Mouse (Mus musculus) inflammation-experienced regulatory T-cells, adult 16 weeks (primary cell): ENCODE measurements around the gene Gm21830. TPM values are rescaled to one million over a fixed set of nuclear protein-coding genes. Genes with fewer than 3 reads are reported as not detected.

Experiments
- polyA plus RNA-seq: library from polyadenylated mRNA; unstranded; fragments of 100-300 nt; shearing (Covaris generic); gene quantifications from one replicate; pipeline ENCODE4 v1.2.1, GENCODE M21; 2017

Gene Gm21830
- not detected for polyA plus RNA-seq

DNA sequence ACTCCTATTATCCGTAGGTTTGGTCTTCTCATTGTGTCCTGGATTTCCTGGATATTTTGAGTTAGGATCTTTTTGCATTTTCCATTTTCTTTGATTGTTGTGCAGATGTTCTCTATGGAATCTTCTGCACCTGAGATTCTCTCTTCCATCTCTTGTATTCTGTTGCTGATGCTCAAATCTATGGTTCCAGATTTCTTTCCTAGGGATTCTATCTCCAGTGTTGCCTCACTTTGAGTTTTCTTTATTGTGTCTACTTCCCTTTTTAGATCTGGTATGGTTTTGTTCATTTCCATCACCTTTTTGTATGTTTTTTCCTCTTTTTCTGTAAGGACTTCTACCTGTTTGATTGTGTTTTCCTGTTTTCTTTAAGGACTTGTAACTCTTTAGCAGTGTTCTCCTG, at the start of gene Gm21830:
Gene Gm21830 (plus strand): TSS at position 301 of the 400 bp plus-strand sequence.

GRCm38 (mm10) chr2:67433081-67433480, 19.6 kb downstream of the Gm21830 start, which contains the start of gene Gm26727:
Gm26727 (minus strand) TSS chr2:67433181.

DNA sequence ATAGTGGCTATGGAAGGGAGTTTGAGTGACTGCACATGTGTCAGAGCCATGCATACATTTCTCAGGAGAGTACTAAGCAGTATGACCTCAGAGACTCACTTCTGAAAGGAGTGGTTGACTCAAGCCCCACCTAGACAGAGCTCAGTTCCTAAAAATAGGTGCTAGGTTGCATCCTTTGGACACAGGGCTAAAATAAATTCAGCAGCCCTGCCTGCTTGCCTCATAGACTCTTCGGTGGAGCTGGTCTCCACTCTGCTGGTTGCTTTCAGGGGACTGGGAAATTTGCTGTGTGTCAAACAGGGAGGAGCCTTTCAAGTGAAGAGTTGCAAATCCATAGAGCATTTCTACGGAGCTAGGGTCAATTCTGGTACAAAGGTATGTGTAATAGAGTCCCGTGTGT, 32.3 kb downstream of the Gm21830 start, which contains the start of gene Xirp2:
Gene Xirp2 (plus strand): TSS at position 223 of the 400 bp plus-strand sequence.

Other genes starting within 250 kb of the Gm21830 start
- not detected for gene Gm26727, start 19.5 kb downstream of the Gm21830 start, polyA plus RNA-seq
- gene Xirp2, start 32.3 kb downstream of the Gm21830 start, polyA plus RNA-seq, result not detected
- gene B3galt1, start 152.1 kb downstream of the Gm21830 start, polyA plus RNA-seq, result 0.22 TPM